In genomic region chr3:57534450-57534849, GRCm38 (mm10) we compare ENCODE assay signal across 13 mouse cellular contexts. TPM values are rescaled to one million over a fixed set of nuclear protein-coding genes. Genes with fewer than 3 reads are reported as not detected.
A peak's percentile ranks its signal among the peaks of the same experiment; 100 is the strongest.
DNase-seq lines count a peak whose midpoint lies in the region; ATAC-seq and TF ChIP-seq lines count a peak whose summit lies in the region.
"Had no signal": no experiment of that assay in that cellular context is flagged by ENCODE, and none has a peak within 500 bp of the region (broad histone marks: within the 10 kb centered on the region; RNA-seq: fewer than 3 reads in every experiment).

No protein-coding gene starts in this region.

- 42% methylated on average over 6 of the region's 6 CpGs for WGBS in forebrain, embryonic 13.5 days
- WGBS in forebrain, embryonic 12.5 days: 54% methylated on average over 6 of the region's 6 CpGs
- WGBS in hindbrain, embryonic 13.5 days: 66% methylated on average over 6 of the region's 6 CpGs
- 56% methylated on average over 6 of the region's 6 CpGs for WGBS in hindbrain, embryonic 12.5 days
- 55% methylated on average over 6 of the region's 6 CpGs for whole genome bisulfite sequencing in hindbrain, embryonic 14.5 days

- in situ Hi-C loops in CH12.LX (cut with MboI; ENCODE audit: low pct_ligation_motif_present, low pct_unique_long_range_greater_than_20kb, low sequenced_read_pairs): no loop called here

- dilution Hi-C loops in CH12.LX (cut with MboI; ENCODE audit: extremely low pct_ligation_motif_present, extremely low pct_unique_long_range_greater_than_20kb, low sequenced_read_pairs): no loop called here

- ATAC-seq in forebrain, embryonic 13.5 days: peak; percentile 84
- no peak; the same call in 1 of the 2 replicates for ATAC-seq in forebrain, embryonic 12.5 days (ENCODE audit: low FRiP score)
- ATAC-seq in hindbrain, embryonic 13.5 days (ENCODE audit: low FRiP score): 0 out of 2 replicates have a peak, but pooled peaks have one; percentile 39
- no peak for ATAC-seq in hindbrain, embryonic 12.5 days (ENCODE audit: low FRiP score)
- peak; percentile 65; the same call in 1 of the 2 replicates for ATAC-seq in hindbrain, embryonic 14.5 days (ENCODE audit: low FRiP score)

- TF ChIP-seq EP300 in CH12.LX (IDR thresholded peaks at IDR 0.05; ENCODE audit: low read length): no peak

- no peaks in the 10 kb centered on the region for H3K36me3 ChIP-seq in forebrain, embryonic 13.5 days (ENCODE audit: poor library complexity, severe bottlenecking)
- H3K36me3 ChIP-seq in forebrain, embryonic 12.5 days (replicated peaks): no peaks in the 10 kb centered on the region
- no peaks in the 10 kb centered on the region for H3K36me3 ChIP-seq in hindbrain, embryonic 13.5 days
- no peaks in the 10 kb centered on the region for H3K36me3 ChIP-seq in hindbrain, embryonic 12.5 days
- H3K36me3 ChIP-seq in CH12.LX (replicated peaks in 1 of 2; ENCODE audit: control insufficient read depth in 1 of 2, insufficient read depth in 1 of 2, low read length in 1 of 2): peaks cover 0 to 8% of the 10 kb centered on the region in 2 experiments
- H3K36me3 ChIP-seq in hindbrain, embryonic 14.5 days (replicated peaks; ENCODE audit: control insufficient read depth, insufficient read depth): no peaks in the 10 kb centered on the region
- H3K36me3 ChIP-seq: liver, embryonic 13.5 days; neural tube, embryonic 15.5 days had no signal

- DNase-seq in CH12.LX (ENCODE audit: extremely low read depth) (no peak), MN1 (ENCODE audit: low spot score) (no peak)
- DNase-seq in hindbrain, embryonic 14.5 days (ENCODE audit: low spot score): peak; percentile 38
- DNase-seq in thymus, postnatal 25 days: no peak
- DNase-seq: gastrocnemius, postnatal 36 days; liver, embryonic 13.5 days had no signal

- H3K27me3 ChIP-seq in forebrain, embryonic 13.5 days: no peaks in the 10 kb centered on the region
- no peaks in the 10 kb centered on the region for H3K27me3 ChIP-seq in forebrain, embryonic 12.5 days
- H3K27me3 ChIP-seq in hindbrain, embryonic 13.5 days: no peaks in the 10 kb centered on the region
- H3K27me3 ChIP-seq in hindbrain, embryonic 12.5 days: no peaks in the 10 kb centered on the region
- H3K27me3 ChIP-seq in CH12.LX (replicated peaks): no peaks in the 10 kb centered on the region
- H3K27me3 ChIP-seq in hindbrain, embryonic 14.5 days (ENCODE audit: control insufficient read depth, insufficient read depth, low read length): no peaks in the 10 kb centered on the region
- H3K27me3 ChIP-seq: liver, embryonic 13.5 days; neural tube, embryonic 15.5 days had no signal

- H3K4me3 ChIP-seq in forebrain, embryonic 13.5 days: no peak overlapping the region
- no peak overlapping the region for H3K4me3 ChIP-seq in forebrain, embryonic 12.5 days (replicated peaks)
- no peak overlapping the region for H3K4me3 ChIP-seq in hindbrain, embryonic 13.5 days
- H3K4me3 ChIP-seq in hindbrain, embryonic 12.5 days: no peak overlapping the region
- no peak overlapping the region for H3K4me3 ChIP-seq in CH12.LX (replicated peaks in 1 of 3; ENCODE audit: low read depth in 2 of 3, low read length in 2 of 3, poor library complexity in 1 of 3)
- no peak overlapping the region for H3K4me3 ChIP-seq in hindbrain, embryonic 14.5 days (replicated peaks; ENCODE audit: low read length)
- H3K4me3 ChIP-seq: liver, embryonic 13.5 days; neural tube, embryonic 15.5 days had no signal

- H3K4me1 ChIP-seq in forebrain, embryonic 13.5 days: peaks cover 17% of the 10 kb centered on the region
- H3K4me1 ChIP-seq in forebrain, embryonic 12.5 days: peaks cover 4% of the 10 kb centered on the region; the same call in 1 of the 2 replicates
- peaks cover 9% of the 10 kb centered on the region; the same call in 1 of the 2 replicates for H3K4me1 ChIP-seq in hindbrain, embryonic 13.5 days (replicated peaks)
- peaks cover 4% of the 10 kb centered on the region; the same call in 1 of the 2 replicates for H3K4me1 ChIP-seq in hindbrain, embryonic 12.5 days
- peaks cover 20 to 83% of the 10 kb centered on the region in 2 experiments for H3K4me1 ChIP-seq in CH12.LX (ENCODE audit: control insufficient read depth in 1 of 2, insufficient read depth in 2 of 2)
- H3K4me1 ChIP-seq in hindbrain, embryonic 14.5 days (replicated peaks; ENCODE audit: control insufficient read depth, insufficient read depth, low read length): no peaks in the 10 kb centered on the region
- H3K4me1 ChIP-seq: liver, embryonic 13.5 days; neural tube, embryonic 15.5 days had no signal

- H3K4me2 ChIP-seq in forebrain, embryonic 13.5 days: no peak overlapping the region
- no peak overlapping the region for H3K4me2 ChIP-seq in forebrain, embryonic 12.5 days
- H3K4me2 ChIP-seq in hindbrain, embryonic 13.5 days: no peak overlapping the region
- H3K4me2 ChIP-seq in hindbrain, embryonic 12.5 days (replicated peaks): no peak overlapping the region
- peak overlapping the region; percentile 34; the same call in 1 of the 2 replicates for H3K4me2 ChIP-seq in CH12.LX (ENCODE audit: insufficient read depth, low read depth, poor library complexity, severe bottlenecking)
- H3K4me2 ChIP-seq in hindbrain, embryonic 14.5 days (replicated peaks): no peak overlapping the region
- H3K4me2 ChIP-seq: liver, embryonic 13.5 days; neural tube, embryonic 15.5 days had no signal

- no peak for TF ChIP-seq POLR2A in CH12.LX (IDR thresholded peaks at IDR 0.05; ENCODE audit: low read depth, low read length)

- peak overlapping the region; percentile 59; the same call in 1 of the 2 replicates for H3K27ac ChIP-seq in forebrain, embryonic 13.5 days
- no peak overlapping the region for H3K27ac ChIP-seq in forebrain, embryonic 12.5 days
- 0 out of 2 replicates have a peak overlapping the region, but pooled peaks have one; percentile 0 for H3K27ac ChIP-seq in hindbrain, embryonic 13.5 days
- no peak overlapping the region for H3K27ac ChIP-seq in hindbrain, embryonic 12.5 days
- H3K27ac ChIP-seq in CH12.LX (ENCODE audit: insufficient read depth, low read depth): peak overlapping the region; percentile 63; the same call in 1 of the 2 replicates
- no peak overlapping the region for H3K27ac ChIP-seq in hindbrain, embryonic 14.5 days
- H3K27ac ChIP-seq: liver, embryonic 13.5 days; macrophage; neural tube, embryonic 15.5 days had no signal

- TF ChIP-seq RAD21 in CH12.LX (IDR thresholded peaks at IDR 0.05; ENCODE audit: low read depth, low read length): no peak

- no peak overlapping the region for H3K9ac ChIP-seq in forebrain, embryonic 13.5 days
- no peak overlapping the region for H3K9ac ChIP-seq in forebrain, embryonic 12.5 days
- H3K9ac ChIP-seq in hindbrain, embryonic 13.5 days: no peak overlapping the region
- no peak overlapping the region for H3K9ac ChIP-seq in hindbrain, embryonic 12.5 days
- peak overlapping the region; percentile 51; the same call in 1 of the 2 replicates for H3K9ac ChIP-seq in CH12.LX (ENCODE audit: insufficient read depth, low read depth)
- H3K9ac ChIP-seq in hindbrain, embryonic 14.5 days: no peak overlapping the region
- H3K9ac ChIP-seq: liver, embryonic 13.5 days; neural tube, embryonic 15.5 days had no signal

- H3K9me3 ChIP-seq in forebrain, embryonic 13.5 days (replicated peaks): no peaks in the 10 kb centered on the region
- no peaks in the 10 kb centered on the region for H3K9me3 ChIP-seq in forebrain, embryonic 12.5 days
- H3K9me3 ChIP-seq in hindbrain, embryonic 13.5 days: no peaks in the 10 kb centered on the region
- no peaks in the 10 kb centered on the region for H3K9me3 ChIP-seq in hindbrain, embryonic 12.5 days (replicated peaks)
- H3K9me3 ChIP-seq in CH12.LX (replicated peaks; ENCODE audit: low read length): no peaks in the 10 kb centered on the region
- no peaks in the 10 kb centered on the region for H3K9me3 ChIP-seq in hindbrain, embryonic 14.5 days (ENCODE audit: control insufficient read depth, low read length)
- H3K9me3 ChIP-seq: liver, embryonic 13.5 days; neural tube, embryonic 15.5 days had no signal

- no peak for TF ChIP-seq CTCF in CH12.LX (conservative IDR thresholded peaks at IDR 0.05 in 1 of 2, IDR thresholded peaks at IDR 0.05 in 1 of 2; ENCODE audit: low read depth in 2 of 2, low read length in 2 of 2)

- peaks cover 6% of the 10 kb centered on the region for H3K79me2 ChIP-seq in CH12.LX (replicated peaks; ENCODE audit: control insufficient read depth, extremely low read depth, insufficient read depth, poor library complexity, severe bottlenecking)

TF ChIP-seq in CH12.LX, 34 proteins besides CTCF, POLR2A, EP300 and RAD21 (continues in another document):
- no peak for TF ChIP-seq MXI1 (IDR thresholded peaks at IDR 0.05; ENCODE audit: low read depth, low read length)
- no peak for TF ChIP-seq CHD1 (IDR thresholded peaks at IDR 0.05; ENCODE audit: low read depth, low read length)
- TF ChIP-seq PAX5 (IDR thresholded peaks at IDR 0.05; ENCODE audit: low read length): no peak
- TF ChIP-seq MAX (IDR thresholded peaks at IDR 0.05; ENCODE audit: low read length): no peak
- TF ChIP-seq ETS1 (conservative IDR thresholded peaks at IDR 0.05; ENCODE audit: low read depth, low read length): no peak
- TF ChIP-seq HCFC1 (IDR thresholded peaks at IDR 0.05; ENCODE audit: low read depth, low read length): no peak
- TF ChIP-seq TBP (conservative IDR thresholded peaks at IDR 0.05; ENCODE audit: low read depth, low read length): no peak
- no peak for TF ChIP-seq USF2 (conservative IDR thresholded peaks at IDR 0.05; ENCODE audit: low read depth, low read length)
- no peak for TF ChIP-seq ELF1 (IDR thresholded peaks at IDR 0.05; ENCODE audit: low read depth, low read length)
- TF ChIP-seq MYC (IDR thresholded peaks at IDR 0.05; ENCODE audit: low read depth, low read length): no peak
- no peak for TF ChIP-seq NELFE (IDR thresholded peaks at IDR 0.05; ENCODE audit: low read depth, low read length)
- TF ChIP-seq E2F4 (IDR thresholded peaks at IDR 0.05; ENCODE audit: insufficient replicate concordance, low read depth, low read length): no peak
- TF ChIP-seq KAT2A (IDR thresholded peaks at IDR 0.05; ENCODE audit: insufficient replicate concordance, low read length): no peak
- no peak for TF ChIP-seq ZC3H11A (IDR thresholded peaks at IDR 0.05; ENCODE audit: low read depth, low read length)
- TF ChIP-seq ZMIZ1 (IDR thresholded peaks at IDR 0.05; ENCODE audit: low read depth, low read length): no peak
- TF ChIP-seq JUN (IDR thresholded peaks at IDR 0.05; ENCODE audit: insufficient read depth, low read depth, low read length): no peak

RNA-seq across cellular contexts. Expression of gene Wwtr1, which starts 41.3 kb away (rescaled TPM):
- 11.5 and 12.2 TPM in 2 replicates for polyA plus RNA-seq in forebrain, embryonic 13.5 days (2015; fragmentation: Nextera tagmentation; extraction: Ambion mirVana)
- 10.7 and 11.5 TPM in 2 replicates for polyA plus RNA-seq in forebrain, embryonic 12.5 days (2016; fragmentation: Nextera tagmentation; extraction: Ambion mirVana)
- polyA plus RNA-seq in hindbrain, embryonic 13.5 days (2015; fragmentation: Nextera tagmentation; extraction: Ambion mirVana): 9.6 and 9.9 TPM in 2 replicates
- polyA plus RNA-seq in hindbrain, embryonic 12.5 days (2016; fragmentation: Nextera tagmentation; extraction: Ambion mirVana): 13.9 and 14.2 TPM in 2 replicates
- total RNA-seq in CH12.LX (2012; rRNA removed) (8.3 and 12.8 TPM in 2 replicates), CH12.LX (2014; rRNA removed) (14.8 and 16.2 TPM in 2 replicates)
- polyA plus RNA-seq in CH12.LX (2012; ENCODE audit: insufficient read length, low read depth): 13.3 and 13.5 TPM in 2 replicates
- polyA plus RNA-seq in hindbrain, embryonic 14.5 days (2014; fragmentation: Nextera tagmentation; extraction: Ambion mirVana): 8.0 and 8.6 TPM in 2 replicates
- total RNA-seq: monocyte, adult 5-6 weeks had no signal
- polyA plus RNA-seq: macrophage had no signal

Comparison
In these comparisons a context has a peak if more than half of its experiments do, and no peak if none do; other contexts are left out.
1. ATAC-seq: peak in forebrain, embryonic 13.5 days (single experiment), hindbrain, embryonic 13.5 days (single experiment) and hindbrain, embryonic 14.5 days (single experiment); none in forebrain, embryonic 12.5 days (single experiment) and hindbrain, embryonic 12.5 days (single experiment).
2. H3K27ac ChIP-seq: peak in forebrain, embryonic 13.5 days (single experiment), hindbrain, embryonic 13.5 days (single experiment) and CH12.LX (single experiment); none in forebrain, embryonic 12.5 days (single experiment), hindbrain, embryonic 12.5 days (single experiment) and hindbrain, embryonic 14.5 days (single experiment).